Mouse (Mus musculus): ENCODE results near the gene Dync1i1.

- TF ChIP-seq GATA1 (IDR thresholded peaks at IDR 0.05; ENCODE audit: low read length) = no peak
- TF ChIP-seq TAL1 (IDR thresholded peaks at IDR 0.05; ENCODE audit: low read length) = no peak
Observed at GRCm38 (mm10) chr6:5830717-5831116, 105.3 kb downstream of the Dync1i1 start.
